Mouse (Mus musculus) spleen, adult 2 months (tissue): ENCODE results near the gene Vars.

Source experiments
- CTCF ChIP-seq: fragments of 200-500 bp; IDR thresholded peaks from 2 replicates; pipeline ENCODE4 v1.5.1; 2011; ENCODE audit warnings: mild to moderate bottlenecking, inconsistent platforms; ENCODE audit not compliant: insufficient read depth, insufficient read length, insufficient replicate concordance; ENCODE audit errors: extremely low read depth
- POLR2A ChIP-seq: fragments of 200-500 bp; IDR thresholded peaks from 2 replicates; pipeline ENCODE4 v1.6.1; 2011; ENCODE audit warnings: low read depth, low read length, inconsistent platforms

- peak; percentile 29; the same call in 1 of the 2 replicates for TF ChIP-seq CTCF
- peak; percentile 74 for TF ChIP-seq POLR2A
These were observed 48.3 kb upstream of the Vars start for GRCm38 (mm10) chr17:34952378-34953040.
